Mouse (Mus musculus) bone marrow, adult 2 months (tissue): Measurements from ENCODE around the gene Fam189a1. TPM values are rescaled to one million over a fixed set of nuclear protein-coding genes. Genes with fewer than 3 reads are reported as not detected.

Experiments
- H3K27ac ChIP-seq: fragments of 200-500 bp; 2 replicates; pipeline ENCODE4 v1.5.1; 2012; ENCODE audit warnings: low read depth, mild to moderate bottlenecking, control low read depth, inconsistent platforms, low read length; ENCODE audit not compliant: control insufficient read depth, poor library complexity, insufficient read depth
- H3K4me1 ChIP-seq: fragments of 200-500 bp; 2 replicates; pipeline ENCODE4 v1.6.1; 2011; ENCODE audit warnings: low read length; ENCODE audit not compliant: control insufficient read depth, insufficient read depth
- H3K4me3 ChIP-seq: fragments of 200-500 bp; replicated peaks from 2 replicates; pipeline ENCODE3; 2011; ENCODE audit warnings: mild to moderate bottlenecking, low read depth, low read length, control low read depth; ENCODE audit not compliant: control insufficient read depth
- CTCF ChIP-seq: fragments of 200-500 bp; IDR thresholded peaks from 2 replicates; pipeline ENCODE4 v1.5.1; 2011; ENCODE audit warnings: low read length, control low read depth; ENCODE audit not compliant: control insufficient read depth, insufficient read depth
- POLR2A ChIP-seq: fragments of 200-500 bp; IDR thresholded peaks from 2 replicates; pipeline ENCODE4 v1.6.1; 2011; ENCODE audit warnings: low read depth, mild to moderate bottlenecking, control low read depth, low read length, borderline replicate concordance; ENCODE audit not compliant: control insufficient read depth
- WGBS: fragments of 180-500 bp; shearing (Covaris S2); methylation state at CpG from one replicate; pipeline ENCODE4 v1.1.7; 2018; 5-methylcytosine and 5-hydroxymethylcytosine counted together
- polyA plus RNA-seq: library from polyadenylated mRNA; stranded (reverse); fragments of >200 nt; gene quantifications from 2 replicates; pipeline ENCODE4 v1.2.4, GENCODE M21; 2011; ENCODE audit warnings: low replicate concordance; ENCODE audit not compliant: missing spikeins, insufficient read depth, insufficient read length

Gene Fam189a1
- polyA plus RNA-seq, 1 experiment = not detected

- Histone ChIP-seq H3K4me1 (no peaks in the 10 kb centered on the region), H3K4me3 (no peak overlapping the region), H3K27ac (no peak overlapping the region)
- TF ChIP-seq POLR2A = no peak
- TF ChIP-seq CTCF = no peak
- WGBS = 25% methylated on average over 3 of the region's 3 CpGs
Observed at GRCm38 (mm10) chr7:64728816-64729215, 427.6 kb downstream of the Fam189a1 start.

- 77% methylated on average over 5 of the region's 5 CpGs for WGBS
- no peak for TF ChIP-seq CTCF
- TF ChIP-seq POLR2A = no peak
- no peak overlapping the region for H3K27ac ChIP-seq
- H3K4me3 ChIP-seq = no peak overlapping the region
- no peaks in the 10 kb centered on the region for H3K4me1 ChIP-seq
Observed at GRCm38 (mm10) chr7:64728181-64728591, 428.2 kb downstream of the Fam189a1 start.

GRCm38 (mm10) chr7:64725967-64726695, 430.2 kb downstream of the Fam189a1 start:
- Histone ChIP-seq H3K27ac (no peak overlapping the region), H3K4me1 (no peaks in the 10 kb centered on the region), H3K4me3 (no peak overlapping the region)
- WGBS = 75% methylated on average over 6 of the region's 6 CpGs
- TF ChIP-seq CTCF (no peak), POLR2A (no peak)

- TF ChIP-seq POLR2A = no peak
- TF ChIP-seq CTCF = no peak
- H3K27ac ChIP-seq = no peak overlapping the region
- 89% methylated on average over 1 of the region's 1 CpGs for WGBS
- H3K4me3 ChIP-seq = no peak overlapping the region
- H3K4me1 ChIP-seq = no peaks in the 10 kb centered on the region
Observed at GRCm38 (mm10) chr7:64724409-64724808, 432.0 kb downstream of the Fam189a1 start.

GRCm38 (mm10) chr7:64723313-64723712, 433.1 kb downstream of the Fam189a1 start:
- H3K27ac ChIP-seq = no peak overlapping the region
- WGBS = 72% methylated on average over 3 of the region's 3 CpGs

GRCm38 (mm10) chr7:64716286-64716685, 440.1 kb downstream of the Fam189a1 start:
- WGBS = 72% methylated on average over 2 of the region's 2 CpGs
- H3K4me1 ChIP-seq = no peaks in the 10 kb centered on the region
- H3K27ac ChIP-seq = no peak overlapping the region
- no peak overlapping the region for H3K4me3 ChIP-seq
- no peak for TF ChIP-seq CTCF
- TF ChIP-seq POLR2A = no peak

More at GRCm38 (mm10) chr7:64723313-64723712, 433.1 kb downstream of the Fam189a1 start:
- Histone ChIP-seq H3K4me1 (no peaks in the 10 kb centered on the region), H3K4me3 (no peak overlapping the region)
- no peak for TF ChIP-seq POLR2A
- no peak for TF ChIP-seq CTCF

GRCm38 (mm10) chr7:64709520-64710262, 446.7 kb downstream of the Fam189a1 start:
- Histone ChIP-seq H3K4me1 (no peaks in the 10 kb centered on the region), H3K4me3 (no peak overlapping the region), H3K27ac (no peak overlapping the region)
- 84% methylated on average over 13 of the region's 13 CpGs for WGBS
- TF ChIP-seq POLR2A = no peak
- no peak for TF ChIP-seq CTCF

- H3K27ac ChIP-seq = no peak overlapping the region
- TF ChIP-seq CTCF (no peak), POLR2A (no peak)
Observed at GRCm38 (mm10) chr7:64708176-64708575, 448.2 kb downstream of the Fam189a1 start.

More at GRCm38 (mm10) chr7:64708176-64708575, 448.2 kb downstream of the Fam189a1 start:
- Histone ChIP-seq H3K4me3 (no peak overlapping the region), H3K4me1 (no peaks in the 10 kb centered on the region)
- WGBS = 71% methylated on average over 4 of the region's 4 CpGs
